Mouse (Mus musculus) neural tube, embryonic 10.5 days (tissue): Measurements from ENCODE around the gene Alg11.

Experiments used
- DNase-seq: peaks from one replicate; pipeline ENCODE4 v3.0.0-alpha.2; 2017; ENCODE audit warnings: low spot score; ENCODE audit errors: extremely low spot score

Alg11 gene

DNA sequence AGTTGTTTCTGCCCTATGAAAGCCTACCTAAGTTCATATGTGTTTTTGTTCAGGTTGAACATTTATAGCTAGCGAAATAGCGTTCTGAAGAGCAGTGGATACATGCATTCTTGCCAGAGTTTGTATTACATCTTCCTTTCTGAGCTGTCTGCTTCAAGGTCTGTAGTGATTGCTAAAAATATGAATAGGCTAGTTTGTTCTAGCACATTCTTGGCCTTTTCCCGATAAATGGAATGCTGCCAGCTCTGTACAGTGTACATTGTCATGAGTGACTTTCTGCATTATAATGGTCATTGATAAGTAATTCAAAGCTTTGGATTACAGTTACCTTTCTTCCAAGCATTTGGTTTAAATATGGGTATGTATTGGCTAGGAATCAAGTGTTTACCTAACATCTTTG, 605 bp downstream of the Alg11 start:
- DNase-seq = no peak

DNA sequence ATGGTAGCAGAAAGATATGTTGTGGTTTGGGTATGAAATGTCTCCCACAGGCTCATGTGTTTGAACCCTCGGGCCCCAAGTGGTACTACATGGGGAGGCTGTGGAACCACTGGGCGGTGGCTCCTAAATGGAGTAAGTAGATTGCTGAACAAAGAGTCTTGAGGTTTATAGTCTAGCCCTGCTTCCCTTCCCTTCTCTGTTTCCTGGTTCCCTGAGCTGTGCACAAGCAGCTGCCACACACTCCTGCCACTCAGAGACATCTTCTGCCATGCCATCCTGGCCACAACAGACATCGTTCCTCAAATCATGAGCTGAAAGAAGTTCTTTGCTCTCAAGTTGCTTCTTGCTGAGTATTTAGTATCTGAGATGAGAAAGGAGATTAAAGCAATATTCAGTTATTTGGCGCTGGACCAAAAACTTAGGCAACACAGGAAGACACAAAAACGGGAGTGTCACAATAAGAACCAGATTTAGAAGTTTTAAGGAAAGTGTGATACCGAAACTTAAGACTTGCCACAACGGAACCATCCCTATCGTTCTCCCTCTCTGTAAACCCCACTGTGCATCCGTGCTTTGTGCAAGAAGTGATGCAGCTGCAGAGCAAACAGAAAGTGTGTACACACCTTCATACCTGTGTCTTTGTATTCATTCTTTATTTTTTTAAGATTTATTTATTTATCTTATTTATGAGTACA, 18.9 kb downstream of the Alg11 start:
- no peak for DNase-seq

DNA sequence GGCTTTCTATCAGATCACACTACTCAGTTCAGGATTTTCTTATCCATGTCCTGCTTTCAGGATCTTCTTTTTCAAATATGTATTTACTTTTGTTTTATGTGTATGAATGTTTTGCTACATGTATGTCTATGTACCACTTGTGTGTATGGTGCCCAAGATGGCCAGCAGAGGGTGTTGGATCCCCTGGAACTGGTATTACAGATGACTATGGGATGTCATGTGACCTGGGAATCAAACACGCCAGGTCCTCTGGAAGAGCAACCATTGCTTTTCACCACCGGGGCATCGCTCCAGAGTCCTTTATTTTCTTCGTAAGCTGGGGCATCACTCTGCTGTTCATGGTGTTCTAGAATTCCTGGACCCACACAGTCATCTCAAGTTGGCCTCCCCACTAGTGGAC, 28.7 kb downstream of the Alg11 start:
- no peak for DNase-seq

- DNase-seq = no peak
Measured at GRCm38 (mm10) chr8:22091568-22091967, 31.0 kb downstream of the Alg11 start.

DNA sequence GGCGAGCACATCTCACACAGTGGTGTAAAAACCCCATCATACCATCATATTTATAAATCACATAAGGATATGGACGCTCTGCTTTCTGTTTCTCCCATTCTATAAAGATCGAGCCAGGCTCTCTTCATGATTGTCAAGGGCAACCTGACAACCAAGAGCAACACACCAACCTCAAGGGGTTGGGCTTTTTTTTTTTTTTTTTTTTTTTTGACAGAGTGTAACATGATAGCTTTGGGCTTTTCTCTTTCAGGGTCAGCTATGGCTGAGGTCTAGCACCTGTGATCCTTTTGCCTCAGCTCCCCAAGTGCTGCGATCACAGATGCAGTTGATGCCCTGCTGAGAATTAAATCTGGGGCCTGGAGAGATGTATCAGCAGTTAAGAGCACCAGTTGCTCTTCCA, 46.5 kb downstream of the Alg11 start:
- DNase-seq = no peak
